Mouse (Mus musculus) kidney, embryonic 15.5 days (tissue): Measurements from ENCODE around the gene Xrcc3. TPM values are rescaled to one million over a fixed set of nuclear protein-coding genes. Genes with fewer than 3 reads are reported as not detected.

ENCODE experiments used
- ATAC-seq: fragments of 200-750 bp; cut with Nextera tagmentation; replicated peaks from 2 replicates; pipeline ENCODE4 v1.8.0; 2017; ENCODE audit warnings: moderate TSS enrichment; ENCODE audit not compliant: low FRiP score
- H3K27ac ChIP-seq: fragments of 300-500 bp; sonication (generic); 2 replicates; pipeline ENCODE4 v1.5.1; 2015; ENCODE audit warnings: mild to moderate bottlenecking, inconsistent platforms
- H3K27me3 ChIP-seq: fragments of 300-500 bp; sonication (generic); 2 replicates; pipeline ENCODE4 v1.6.1; 2015; ENCODE audit warnings: inconsistent platforms
- H3K36me3 ChIP-seq: fragments of 300-500 bp; sonication (generic); 2 replicates; pipeline ENCODE4 v1.6.1; 2015; ENCODE audit warnings: inconsistent platforms
- H3K4me1 ChIP-seq: fragments of 300-500 bp; sonication (generic); 2 replicates; pipeline ENCODE4 v1.6.1; 2015; ENCODE audit warnings: inconsistent platforms
- H3K4me2 ChIP-seq: fragments of 300-500 bp; sonication (generic); 2 replicates; pipeline ENCODE4 v1.6.1; 2015; ENCODE audit warnings: moderate library complexity, mild to moderate bottlenecking, inconsistent platforms
- H3K4me3 ChIP-seq: fragments of 300-500 bp; sonication (generic); replicated peaks from 2 replicates; pipeline ENCODE4 v1.5.1; 2015; ENCODE audit warnings: mild to moderate bottlenecking, inconsistent platforms
- H3K9ac ChIP-seq: fragments of 300-500 bp; sonication (generic); 2 replicates; pipeline ENCODE4 v1.6.1; 2015; ENCODE audit warnings: mild to moderate bottlenecking, inconsistent platforms
- H3K9me3 ChIP-seq: fragments of 300-500 bp; sonication (generic); replicated peaks from 2 replicates; pipeline ENCODE4 v1.6.1; 2016; ENCODE audit warnings: inconsistent platforms
- WGBS: fragments of 180-500 bp; shearing (Covaris S2); methylation state at CpG from one replicate; pipeline ENCODE4 v1.1.7; 2015; ENCODE audit warnings: mixed read lengths; 5-methylcytosine and 5-hydroxymethylcytosine counted together
- polyA plus RNA-seq: library from polyadenylated mRNA; unstranded; fragments of >200 nt; fragmentation: Nextera tagmentation; extraction: Ambion mirVana; gene quantifications from 2 replicates; pipeline ENCODE4 v1.2.1, GENCODE M21; 2015

Gene Xrcc3
- polyA plus RNA-seq, 1 experiment from 2014 or later, result 14.3 TPM

GRCm38 (mm10) chr12:111794526-111795179 lies 19.0 kb downstream of the Xrcc3 start:
- H3K4me1 ChIP-seq, result 0 out of 2 replicates have a peak, but pooled peaks cover 3% of the 10 kb centered on the region
- H3K36me3 ChIP-seq, result peaks cover 97% of the 10 kb centered on the region
- H3K4me2 ChIP-seq, result no peak overlapping the region
- no peaks in the 10 kb centered on the region for H3K27me3 ChIP-seq
- WGBS, result 91% methylated on average over 18 of the region's 18 CpGs
- no peak for ATAC-seq
- no peak overlapping the region for H3K27ac ChIP-seq
- no peak overlapping the region for H3K9ac ChIP-seq
- H3K4me3 ChIP-seq, result no peak overlapping the region
- H3K9me3 ChIP-seq, result no peaks in the 10 kb centered on the region

GRCm38 (mm10) chr12:111794102-111794501 lies 19.6 kb downstream of the Xrcc3 start:
- no peak overlapping the region for H3K27ac ChIP-seq

GRCm38 (mm10) chr12:111791474-111792104 lies 22.1 kb downstream of the Xrcc3 start:
- H3K4me2 ChIP-seq, result no peak overlapping the region
- no peak overlapping the region for H3K4me3 ChIP-seq
- H3K27me3 ChIP-seq, result no peaks in the 10 kb centered on the region
- no peak for ATAC-seq
- H3K9me3 ChIP-seq, result no peaks in the 10 kb centered on the region
- H3K36me3 ChIP-seq, result peaks cover 99% of the 10 kb centered on the region
- H3K9ac ChIP-seq, result no peak overlapping the region
- 95% methylated on average over 13 of the region's 13 CpGs for WGBS
- no peak overlapping the region for H3K27ac ChIP-seq
- H3K4me1 ChIP-seq, result 0 out of 2 replicates have a peak, but pooled peaks cover 3% of the 10 kb centered on the region

More at GRCm38 (mm10) chr12:111794102-111794501, 19.6 kb downstream of the Xrcc3 start:
- WGBS, result 82% methylated on average over 21 of the region's 22 CpGs
- Histone ChIP-seq H3K36me3 (peaks cover 98% of the 10 kb centered on the region), H3K4me3 (no peak overlapping the region), H3K4me1 (0 out of 2 replicates have a peak, but pooled peaks cover 3% of the 10 kb centered on the region), H3K4me2 (no peak overlapping the region), H3K27me3 (no peaks in the 10 kb centered on the region), H3K9me3 (no peaks in the 10 kb centered on the region), H3K9ac (no peak overlapping the region)
- ATAC-seq, result peak; percentile 41; the same call in 1 of the 2 replicates

GRCm38 (mm10) chr12:111790631-111791030 lies 23.0 kb downstream of the Xrcc3 start:
- Histone ChIP-seq H3K27ac (peak overlapping the region; percentile 75), H3K4me1 (0 out of 2 replicates have a peak, but pooled peaks cover 3% of the 10 kb centered on the region), H3K4me3 (no peak overlapping the region), H3K36me3 (peaks cover 99% of the 10 kb centered on the region), H3K9ac (no peak overlapping the region), H3K4me2 (no peak overlapping the region), H3K9me3 (no peaks in the 10 kb centered on the region), H3K27me3 (no peaks in the 10 kb centered on the region)
- WGBS, result 90% methylated on average over 7 of the region's 7 CpGs
- ATAC-seq, result no peak

GRCm38 (mm10) chr12:111790090-111790489 lies 23.6 kb downstream of the Xrcc3 start:
- Histone ChIP-seq H3K4me1 (0 out of 2 replicates have a peak, but pooled peaks cover 3% of the 10 kb centered on the region), H3K4me3 (no peak overlapping the region), H3K9me3 (no peaks in the 10 kb centered on the region), H3K4me2 (no peak overlapping the region), H3K27ac (peak overlapping the region; percentile 75), H3K27me3 (no peaks in the 10 kb centered on the region), H3K36me3 (peaks cover 99% of the 10 kb centered on the region), H3K9ac (no peak overlapping the region)
- ATAC-seq, result peak; percentile 83
- 84% methylated on average over 5 of the region's 5 CpGs for WGBS

GRCm38 (mm10) chr12:111787015-111787414 lies 26.7 kb downstream of the Xrcc3 start:
- Histone ChIP-seq H3K27ac (no peak overlapping the region), H3K4me2 (no peak overlapping the region), H3K4me3 (no peak overlapping the region), H3K36me3 (peaks cover 97% of the 10 kb centered on the region), H3K9me3 (no peaks in the 10 kb centered on the region), H3K9ac (no peak overlapping the region), H3K4me1 (no peaks in the 10 kb centered on the region), H3K27me3 (no peaks in the 10 kb centered on the region)
- WGBS, result 93% methylated on average over 6 of the region's 6 CpGs
- ATAC-seq, result no peak

- ATAC-seq, result no peak
- H3K4me1 ChIP-seq, result no peaks in the 10 kb centered on the region
- H3K27me3 ChIP-seq, result no peaks in the 10 kb centered on the region
- no peak overlapping the region for H3K4me2 ChIP-seq
- 68% methylated on average over 15 of the region's 15 CpGs for WGBS
- no peak overlapping the region for H3K4me3 ChIP-seq
- no peak overlapping the region for H3K9ac ChIP-seq
- no peaks in the 10 kb centered on the region for H3K9me3 ChIP-seq
- H3K36me3 ChIP-seq, result peaks cover 97% of the 10 kb centered on the region
- no peak overlapping the region for H3K27ac ChIP-seq
Measured at GRCm38 (mm10) chr12:111785174-111785573, 28.5 kb downstream of the Xrcc3 start.

GRCm38 (mm10) chr12:111779544-111779943 lies 34.1 kb downstream of the Xrcc3 start:
- WGBS, result 93% methylated on average over 1 of the region's 1 CpGs
- no peak overlapping the region for H3K4me2 ChIP-seq

GRCm38 (mm10) chr12:111777919-111778318 lies 35.8 kb downstream of the Xrcc3 start:
- Histone ChIP-seq H3K4me1 (no peaks in the 10 kb centered on the region; the same call in 1 of the 2 replicates), H3K9me3 (no peaks in the 10 kb centered on the region), H3K27me3 (no peaks in the 10 kb centered on the region), H3K27ac (peak overlapping the region; percentile 14; the same call in 1 of the 2 replicates), H3K9ac (no peak overlapping the region), H3K36me3 (peaks cover 98% of the 10 kb centered on the region), H3K4me3 (no peak overlapping the region), H3K4me2 (no peak overlapping the region)
- WGBS, result 87% methylated on average over 13 of the region's 13 CpGs
- ATAC-seq, result no peak; the same call in 1 of the 2 replicates

More at GRCm38 (mm10) chr12:111779544-111779943, 34.1 kb downstream of the Xrcc3 start:
- peaks cover 97% of the 10 kb centered on the region for H3K36me3 ChIP-seq
- no peaks in the 10 kb centered on the region for H3K27me3 ChIP-seq
- H3K9ac ChIP-seq, result no peak overlapping the region
- H3K27ac ChIP-seq, result no peak overlapping the region
- H3K4me1 ChIP-seq, result no peaks in the 10 kb centered on the region; the same call in 1 of the 2 replicates
- ATAC-seq, result no peak
- H3K4me3 ChIP-seq, result no peak overlapping the region
- H3K9me3 ChIP-seq, result no peaks in the 10 kb centered on the region

GRCm38 (mm10) chr12:111774845-111775244 lies 38.8 kb downstream of the Xrcc3 start:
- ATAC-seq, result no peak
- no peaks in the 10 kb centered on the region for H3K27me3 ChIP-seq
- H3K4me1 ChIP-seq, result peaks cover 3% of the 10 kb centered on the region
- 82% methylated on average over 15 of the region's 15 CpGs for WGBS
- peaks cover 85% of the 10 kb centered on the region for H3K36me3 ChIP-seq
- H3K9me3 ChIP-seq, result no peaks in the 10 kb centered on the region
- H3K27ac ChIP-seq, result no peak overlapping the region
- no peak overlapping the region for H3K4me3 ChIP-seq
- H3K4me2 ChIP-seq, result no peak overlapping the region
- H3K9ac ChIP-seq, result no peak overlapping the region

GRCm38 (mm10) chr12:111774156-111774555 lies 39.5 kb downstream of the Xrcc3 start:
- H3K36me3 ChIP-seq, result peaks cover 78% of the 10 kb centered on the region
- no peak overlapping the region for H3K4me2 ChIP-seq
- no peak for ATAC-seq
- no peak overlapping the region for H3K27ac ChIP-seq
- no peak overlapping the region for H3K9ac ChIP-seq
- WGBS, result 79% methylated on average over 16 of the region's 16 CpGs
- H3K9me3 ChIP-seq, result no peaks in the 10 kb centered on the region
- peaks cover 10% of the 10 kb centered on the region for H3K4me1 ChIP-seq
- H3K4me3 ChIP-seq, result no peak overlapping the region
- H3K27me3 ChIP-seq, result no peaks in the 10 kb centered on the region

- 0 out of 2 replicates have a peak overlapping the region, but pooled peaks have one; percentile 32 for H3K27ac ChIP-seq
- 83% methylated on average over 10 of the region's 10 CpGs for WGBS
- H3K27me3 ChIP-seq, result no peaks in the 10 kb centered on the region
- peaks cover 43% of the 10 kb centered on the region for H3K36me3 ChIP-seq
- H3K4me2 ChIP-seq, result no peak overlapping the region
- H3K9ac ChIP-seq, result no peak overlapping the region
- peaks cover 36% of the 10 kb centered on the region for H3K4me1 ChIP-seq
- no peaks in the 10 kb centered on the region for H3K9me3 ChIP-seq
- ATAC-seq, result no peak
- no peak overlapping the region for H3K4me3 ChIP-seq
Measured at GRCm38 (mm10) chr12:111770651-111771050, 43.0 kb downstream of the Xrcc3 start.
